Mouse (Mus musculus): ENCODE data around the gene Slc35g2. TPM values are rescaled to one million over a fixed set of nuclear protein-coding genes. Genes with fewer than 3 reads are reported as not detected.

Slc35g2 gene
- total and polyA plus RNA-seq, 3 experiments = 3.0 to 5.0 (median 3.9) TPM

GRCm38 (mm10) chr9:100535618-100536262 is 35.1 kb downstream of the Slc35g2 start:
- Histone ChIP-seq H3K36me3 (ENCODE audit: control insufficient read depth, insufficient read depth, low read length) (peaks cover 20% of the 10 kb centered on the region), H3K9ac (ENCODE audit: low read depth, low read length) (no peak overlapping the region), H3K4me3 (no peak overlapping the region), H3K79me2 (replicated peaks; ENCODE audit: control insufficient read depth, insufficient read depth, low read length) (peaks cover 9% of the 10 kb centered on the region), H3K27ac (no peak overlapping the region), H3K4me1 (ENCODE audit: control insufficient read depth, insufficient read depth, low read length) (peaks cover 15% of the 10 kb centered on the region), H3K27me3 (ENCODE audit: control insufficient read depth, insufficient read depth, low read length) (no peaks in the 10 kb centered on the region)
- intact Hi-C loops (cut with DNase I) = no loop called here
- TF ChIP-seq POLR2A (IDR thresholded peaks at IDR 0.05; ENCODE audit: insufficient read depth, low read depth, low read length) (no peak), EP300 (IDR thresholded peaks at IDR 0.05; ENCODE audit: insufficient read depth, low read depth, low read length) (no peak), CTCF (IDR thresholded peaks at IDR 0.05) (no peak)
- WGBS = 41% methylated on average over 2 of the region's 2 CpGs
- no peak for DNase-seq

- H3K79me2 ChIP-seq (replicated peaks; ENCODE audit: control insufficient read depth, insufficient read depth, low read length) = peaks cover 12% of the 10 kb centered on the region
- H3K4me3 ChIP-seq = no peak overlapping the region
- TF ChIP-seq CTCF (IDR thresholded peaks at IDR 0.05) (no peak), EP300 (IDR thresholded peaks at IDR 0.05; ENCODE audit: insufficient read depth, low read depth, low read length) (no peak), POLR2A (IDR thresholded peaks at IDR 0.05; ENCODE audit: insufficient read depth, low read depth, low read length) (no peak)
- WGBS = 47% methylated on average over 3 of the region's 3 CpGs
- peaks cover 14% of the 10 kb centered on the region for H3K4me1 ChIP-seq (ENCODE audit: control insufficient read depth, insufficient read depth, low read length)
- no peaks in the 10 kb centered on the region for H3K27me3 ChIP-seq (ENCODE audit: control insufficient read depth, insufficient read depth, low read length)
- no peak overlapping the region for H3K9ac ChIP-seq (ENCODE audit: low read depth, low read length)
- H3K27ac ChIP-seq = no peak overlapping the region
- no peak for DNase-seq
- intact Hi-C loops (cut with DNase I) = no loop called here
- H3K36me3 ChIP-seq (ENCODE audit: control insufficient read depth, insufficient read depth, low read length) = peaks cover 15% of the 10 kb centered on the region
Observed at GRCm38 (mm10) chr9:100534686-100535085, 36.2 kb downstream of the Slc35g2 start.

- H3K4me1 ChIP-seq (ENCODE audit: control insufficient read depth, insufficient read depth, low read length) = peaks cover 14% of the 10 kb centered on the region
- TF ChIP-seq EP300 (IDR thresholded peaks at IDR 0.05; ENCODE audit: insufficient read depth, low read depth, low read length) (no peak), POLR2A (IDR thresholded peaks at IDR 0.05; ENCODE audit: insufficient read depth, low read depth, low read length) (no peak), CTCF (IDR thresholded peaks at IDR 0.05) (no peak)
- peaks cover 15% of the 10 kb centered on the region for H3K36me3 ChIP-seq (ENCODE audit: control insufficient read depth, insufficient read depth, low read length)
- H3K9ac ChIP-seq (ENCODE audit: low read depth, low read length) = no peak overlapping the region
- DNase-seq = no peak
- intact Hi-C loops (cut with DNase I) = no loop called here
- H3K27ac ChIP-seq = no peak overlapping the region
- WGBS = 26% methylated on average over 3 of the region's 3 CpGs
- peaks cover 14% of the 10 kb centered on the region for H3K79me2 ChIP-seq (replicated peaks; ENCODE audit: control insufficient read depth, insufficient read depth, low read length)
- H3K27me3 ChIP-seq (ENCODE audit: control insufficient read depth, insufficient read depth, low read length) = no peaks in the 10 kb centered on the region
- H3K4me3 ChIP-seq = no peak overlapping the region
Observed at GRCm38 (mm10) chr9:100532847-100533505, 37.9 kb downstream of the Slc35g2 start.

DNA sequence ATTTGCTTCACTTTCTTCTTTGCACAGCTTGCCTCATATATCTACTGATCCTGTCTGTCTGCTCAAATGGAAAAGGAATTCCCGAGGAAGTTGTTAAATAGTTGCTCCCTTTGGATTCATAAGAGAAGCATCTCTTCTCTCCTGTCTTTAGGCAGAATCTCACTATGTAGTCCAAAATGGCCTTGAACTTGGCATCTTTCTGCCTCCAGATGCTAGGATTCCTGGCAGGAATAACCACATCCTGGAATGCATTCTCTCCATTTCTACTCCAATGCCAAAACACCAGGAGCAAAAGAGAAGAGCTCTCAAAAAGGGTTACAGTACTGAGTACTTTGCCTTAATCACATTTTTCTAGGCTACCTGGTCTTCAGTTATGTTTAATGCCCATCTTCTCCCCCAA is 39.6 kb downstream of the Slc35g2 start:
- no peak for DNase-seq
- intact Hi-C loops (cut with DNase I) = no loop called here
- Histone ChIP-seq H3K4me1 (ENCODE audit: control insufficient read depth, insufficient read depth, low read length) (peaks cover 13% of the 10 kb centered on the region), H3K9ac (ENCODE audit: low read depth, low read length) (no peak overlapping the region), H3K4me3 (no peak overlapping the region), H3K79me2 (replicated peaks; ENCODE audit: control insufficient read depth, insufficient read depth, low read length) (peaks cover 14% of the 10 kb centered on the region), H3K27ac (no peak overlapping the region), H3K27me3 (ENCODE audit: control insufficient read depth, insufficient read depth, low read length) (no peaks in the 10 kb centered on the region), H3K36me3 (ENCODE audit: control insufficient read depth, insufficient read depth, low read length) (peaks cover 15% of the 10 kb centered on the region)
- 30% methylated on average over 1 of the region's 1 CpGs for WGBS
- TF ChIP-seq EP300 (IDR thresholded peaks at IDR 0.05; ENCODE audit: insufficient read depth, low read depth, low read length) (no peak), POLR2A (IDR thresholded peaks at IDR 0.05; ENCODE audit: insufficient read depth, low read depth, low read length) (no peak), CTCF (IDR thresholded peaks at IDR 0.05) (no peak)

GRCm38 (mm10) chr9:100525225-100525624 is 45.7 kb downstream of the Slc35g2 start:
- Histone ChIP-seq H3K27ac (no peak overlapping the region), H3K27me3 (ENCODE audit: control insufficient read depth, insufficient read depth, low read length) (no peaks in the 10 kb centered on the region), H3K79me2 (replicated peaks; ENCODE audit: control insufficient read depth, insufficient read depth, low read length) (peaks cover 18% of the 10 kb centered on the region), H3K4me3 (no peak overlapping the region), H3K4me1 (ENCODE audit: control insufficient read depth, insufficient read depth, low read length) (peaks cover 10% of the 10 kb centered on the region), H3K9ac (ENCODE audit: low read depth, low read length) (no peak overlapping the region), H3K36me3 (ENCODE audit: control insufficient read depth, insufficient read depth, low read length) (peaks cover 13% of the 10 kb centered on the region; the same call in 1 of the 2 replicates)
- DNase-seq = no peak
- TF ChIP-seq POLR2A (IDR thresholded peaks at IDR 0.05; ENCODE audit: insufficient read depth, low read depth, low read length) (no peak), EP300 (IDR thresholded peaks at IDR 0.05; ENCODE audit: insufficient read depth, low read depth, low read length) (no peak), CTCF (IDR thresholded peaks at IDR 0.05) (no peak)
- WGBS = 59% methylated on average over 2 of the region's 2 CpGs
- intact Hi-C loops (cut with DNase I) = no loop called here

DNA sequence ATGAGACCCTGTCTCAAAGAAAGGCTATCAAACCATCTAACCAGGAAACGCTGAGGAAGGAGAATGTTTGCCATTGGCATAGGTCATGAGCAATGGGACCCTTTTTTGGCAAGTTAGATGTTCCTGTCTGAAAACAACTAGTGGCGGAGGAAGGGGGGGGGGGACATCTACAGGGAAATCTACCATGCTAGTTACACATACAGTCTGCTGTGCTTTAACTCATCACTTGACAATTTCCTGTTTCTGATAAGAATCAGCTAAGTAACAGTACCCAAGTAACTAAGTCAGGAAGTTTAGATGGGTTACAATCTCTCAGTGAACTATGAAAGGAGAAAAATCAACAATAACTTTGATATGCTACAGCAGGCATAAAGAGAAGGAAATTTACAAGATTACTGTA is 48.9 kb downstream of the Slc35g2 start:
- no peak overlapping the region for H3K9ac ChIP-seq (ENCODE audit: low read depth, low read length)
- TF ChIP-seq EP300 (IDR thresholded peaks at IDR 0.05; ENCODE audit: insufficient read depth, low read depth, low read length) (no peak), CTCF (IDR thresholded peaks at IDR 0.05) (no peak), POLR2A (IDR thresholded peaks at IDR 0.05; ENCODE audit: insufficient read depth, low read depth, low read length) (no peak)
- H3K27me3 ChIP-seq (ENCODE audit: control insufficient read depth, insufficient read depth, low read length) = no peaks in the 10 kb centered on the region
- no peak overlapping the region for H3K4me3 ChIP-seq
- peaks cover 14% of the 10 kb centered on the region; the same call in 1 of the 2 replicates for H3K36me3 ChIP-seq (ENCODE audit: control insufficient read depth, insufficient read depth, low read length)
- H3K27ac ChIP-seq = no peak overlapping the region
- peaks cover 12% of the 10 kb centered on the region for H3K79me2 ChIP-seq (replicated peaks; ENCODE audit: control insufficient read depth, insufficient read depth, low read length)
- peaks cover 10% of the 10 kb centered on the region for H3K4me1 ChIP-seq (ENCODE audit: control insufficient read depth, insufficient read depth, low read length)
- intact Hi-C loops (cut with DNase I) = no loop called here
- DNase-seq = no peak
- WGBS = 37% methylated on average over 2 of the region's 2 CpGs

Measured in heart, adult 2 months (tissue).